Mouse (Mus musculus): ENCODE results near the gene Gramd1b. TPM values are rescaled to one million over a fixed set of nuclear protein-coding genes. Genes with fewer than 3 reads are reported as not detected.
A peak's percentile ranks its signal among the peaks of the same experiment; 100 is the strongest.
"Not testable (repeated sequence)": the region's sequence is repeated elsewhere in the genome, so short reads cannot be mapped to it uniquely, and the experiment has no call there.

Gene Gramd1b
- total RNA-seq, 2 experiments from 2014 or later: 154 to 171 TPM

GRCm38 (mm10) chr9:40521097-40521496, 10.1 kb downstream of the Gramd1b start:
- DNase-seq (ENCODE audit: low spot score in 2 of 2): no peak

- DNase-seq (ENCODE audit: low spot score in 2 of 2): no peak
These were observed 11.9 kb downstream of the Gramd1b start for GRCm38 (mm10) chr9:40519294-40519693.

- no peak for DNase-seq (ENCODE audit: low spot score in 2 of 2)
These were observed 19.2 kb downstream of the Gramd1b start for GRCm38 (mm10) chr9:40511970-40512369.

GRCm38 (mm10) chr9:40509479-40509878, 21.7 kb downstream of the Gramd1b start:
- DNase-seq (ENCODE audit: low spot score in 2 of 2): no peak

GRCm38 (mm10) chr9:40506576-40506975, 24.6 kb downstream of the Gramd1b start:
- DNase-seq (ENCODE audit: low spot score in 2 of 2): peak in 1 of 2 experiments; percentile 49

- peak; percentile 37 to 49 for DNase-seq (ENCODE audit: low spot score in 2 of 2)
These were observed 25.5 kb downstream of the Gramd1b start for GRCm38 (mm10) chr9:40505471-40506312.

- no peak for DNase-seq (ENCODE audit: low spot score in 2 of 2)
These were observed 26.3 kb downstream of the Gramd1b start for GRCm38 (mm10) chr9:40504886-40505285.

- no peak for DNase-seq (ENCODE audit: low spot score in 2 of 2)
These were observed 30.5 kb downstream of the Gramd1b start for GRCm38 (mm10) chr9:40500691-40501090.

- DNase-seq (ENCODE audit: low spot score in 2 of 2): not testable (repeated sequence)
These were observed 48.7 kb downstream of the Gramd1b start for GRCm38 (mm10) chr9:40482351-40483084.

GRCm38 (mm10) chr9:40481271-40481670, 49.9 kb downstream of the Gramd1b start:
- DNase-seq (ENCODE audit: low spot score in 2 of 2): no peak

GRCm38 (mm10) chr9:40479333-40479732, 51.9 kb downstream of the Gramd1b start:
- peak in 1 of 2 experiments; percentile 15 for DNase-seq (ENCODE audit: low spot score in 2 of 2)

GRCm38 (mm10) chr9:40478146-40478900, 52.9 kb downstream of the Gramd1b start:
- DNase-seq (ENCODE audit: low spot score in 2 of 2): no peak

GRCm38 (mm10) chr9:40477611-40478010, 53.6 kb downstream of the Gramd1b start:
- DNase-seq (ENCODE audit: low spot score in 2 of 2): no peak

- DNase-seq (ENCODE audit: low spot score in 2 of 2): no peak
These were observed 55.1 kb downstream of the Gramd1b start for GRCm38 (mm10) chr9:40476098-40476497.

- DNase-seq (ENCODE audit: low spot score in 2 of 2): no peak
These were observed 58.1 kb downstream of the Gramd1b start for GRCm38 (mm10) chr9:40472961-40473510.

GRCm38 (mm10) chr9:40469403-40470137, 61.6 kb downstream of the Gramd1b start:
- no peak for DNase-seq (ENCODE audit: low spot score in 2 of 2)

GRCm38 (mm10) chr9:40466782-40467181, 64.4 kb downstream of the Gramd1b start:
- no peak for DNase-seq (ENCODE audit: low spot score in 2 of 2)

GRCm38 (mm10) chr9:40465596-40465995, 65.6 kb downstream of the Gramd1b start:
- no peak for DNase-seq (ENCODE audit: low spot score in 2 of 2)

GRCm38 (mm10) chr9:40462401-40462800, 68.8 kb downstream of the Gramd1b start:
- DNase-seq (ENCODE audit: low spot score in 2 of 2): no peak

GRCm38 (mm10) chr9:40460781-40461180, 70.4 kb downstream of the Gramd1b start:
- DNase-seq (ENCODE audit: low spot score in 2 of 2): no peak
